Mouse (Mus musculus): ENCODE results near the gene 9530053A07Rik.

9530053A07Rik gene

GRCm38 (mm10) chr7:28169489-28170422, 40.5 kb downstream of the 9530053A07Rik start, which contains the start of gene Fbl:
Fbl (plus strand) TSS chr7:28169710.
- in situ Hi-C loops (cut with MboI, MseI), result no loop called here

- in situ Hi-C loops (cut with MboI, MseI), result no loop called here
Observed at GRCm38 (mm10) chr7:28175358-28175757, 46.1 kb downstream of the 9530053A07Rik start.

GRCm38 (mm10) chr7:28179228-28179627, 50.0 kb downstream of the 9530053A07Rik start, which contains the start of gene Dyrk1b:
Dyrk1b (plus strand) TSS chr7:28179469.
- in situ Hi-C loops (cut with MboI, MseI), result no loop called here

- in situ Hi-C loops (cut with MboI, MseI), result no loop called here
Observed at GRCm38 (mm10) chr7:28179741-28180377, 50.6 kb downstream of the 9530053A07Rik start.

- in situ Hi-C loops (cut with MboI, MseI), result no loop called here
Observed at GRCm38 (mm10) chr7:28180890-28181289, 51.6 kb downstream of the 9530053A07Rik start.

- in situ Hi-C loops (cut with MboI, MseI), result no loop called here
Observed at GRCm38 (mm10) chr7:28181376-28181775, 52.1 kb downstream of the 9530053A07Rik start.

GRCm38 (mm10) chr7:28182320-28182719, 53.1 kb downstream of the 9530053A07Rik start:
- in situ Hi-C loops (cut with MboI, MseI), result no loop called here

GRCm38 (mm10) chr7:28185884-28186283, 56.6 kb downstream of the 9530053A07Rik start:
- in situ Hi-C loops (cut with MboI, MseI), result no loop called here

- in situ Hi-C loops (cut with MboI, MseI), result no loop called here
Observed at GRCm38 (mm10) chr7:28186631-28187030, 57.4 kb downstream of the 9530053A07Rik start.

- in situ Hi-C loops (cut with MboI, MseI), result no loop called here
Observed at GRCm38 (mm10) chr7:28191489-28191888, 62.2 kb downstream of the 9530053A07Rik start.

GRCm38 (mm10) chr7:28191903-28192302, 62.6 kb downstream of the 9530053A07Rik start:
- in situ Hi-C loops (cut with MboI, MseI), result no loop called here

GRCm38 (mm10) chr7:28195414-28196098, 66.3 kb downstream of the 9530053A07Rik start:
- in situ Hi-C loops (cut with MboI, MseI), result no loop called here

GRCm38 (mm10) chr7:28196528-28196927, 67.3 kb downstream of the 9530053A07Rik start:
- in situ Hi-C loops (cut with MboI, MseI), result no loop called here

GRCm38 (mm10) chr7:28199054-28199453, 69.8 kb downstream of the 9530053A07Rik start:
- in situ Hi-C loops (cut with MboI, MseI), result no loop called here

- in situ Hi-C loops (cut with MboI, MseI), result no loop called here
Observed at GRCm38 (mm10) chr7:28203207-28204108, 74.2 kb downstream of the 9530053A07Rik start.

GRCm38 (mm10) chr7:28206044-28206600, 76.9 kb downstream of the 9530053A07Rik start:
- in situ Hi-C loops (cut with MboI, MseI), result no loop called here

- in situ Hi-C loops (cut with MboI, MseI), result no loop called here
Observed at GRCm38 (mm10) chr7:28208396-28208987, 79.2 kb downstream of the 9530053A07Rik start.

- in situ Hi-C loops (cut with MboI, MseI), result no loop called here
Observed at GRCm38 (mm10) chr7:28208988-28209508, 79.8 kb downstream of the 9530053A07Rik start.

GRCm38 (mm10) chr7:28210731-28211130, 81.5 kb downstream of the 9530053A07Rik start:
- in situ Hi-C loops (cut with MboI, MseI), result no loop called here

GRCm38 (mm10) chr7:28214142-28214541, 84.9 kb downstream of the 9530053A07Rik start:
- in situ Hi-C loops (cut with MboI, MseI), result no loop called here

Measured in T-helper 1 cell (primary cell).